In the genomic region with DNA sequence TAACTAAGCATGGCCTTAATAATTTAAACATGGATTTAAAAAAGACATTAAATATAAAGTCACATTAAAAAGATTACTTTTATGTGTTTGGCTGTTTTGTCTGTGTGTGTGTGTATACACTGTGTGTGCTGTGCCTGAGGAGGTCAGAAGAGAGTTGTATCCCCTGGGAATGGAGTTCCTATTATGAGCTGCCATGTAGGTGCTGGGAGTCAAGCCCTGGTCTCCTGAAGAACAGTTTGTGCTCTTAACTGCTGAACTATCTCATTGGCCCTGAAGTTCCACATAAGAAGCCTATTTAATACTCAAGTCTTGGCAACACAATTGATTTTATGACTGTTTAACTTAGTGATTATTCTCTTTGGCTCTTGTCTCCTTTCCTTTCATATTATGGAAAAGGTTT, we compare ENCODE assay signal across 9 mouse cellular contexts. TPM values are rescaled to one million over a fixed set of nuclear protein-coding genes. Genes with fewer than 3 reads are reported as not detected.
DNase-seq lines count a peak whose midpoint lies in the region; ATAC-seq and TF ChIP-seq lines count a peak whose summit lies in the region.
"Had no signal": no experiment of that assay in that cellular context is flagged by ENCODE, and none has a peak within 500 bp of the region (broad histone marks: within the 10 kb centered on the region; RNA-seq: fewer than 3 reads in every experiment).

No protein-coding gene starts in this region.

- no peak overlapping the region for H3ac ChIP-seq in C2C12 (ENCODE audit: control insufficient read depth, insufficient read length, low read depth)

- H3K4me1 ChIP-seq in forebrain, embryonic 15.5 days, result peaks cover 50% of the 10 kb centered on the region
- peaks cover 21 to 24% of the 10 kb centered on the region in 2 experiments for H3K4me1 ChIP-seq in liver, embryonic 14.5 days (replicated peaks; ENCODE audit: control insufficient read depth in 2 of 2, insufficient read depth in 2 of 2, low read length in 1 of 2)
- H3K4me1 ChIP-seq in thymus, adult 2 months (replicated peaks; ENCODE audit: control insufficient read depth, insufficient read depth, low read length), result peaks cover 10% of the 10 kb centered on the region

- H3K4me3 ChIP-seq in C2C12 (ENCODE audit: insufficient read depth, poor library complexity, severe bottlenecking), result peak overlapping the region; percentile 78
- peak overlapping the region; percentile 93 for H3K4me3 ChIP-seq in forebrain, embryonic 15.5 days
- H3K4me3 ChIP-seq in liver, embryonic 14.5 days (ENCODE audit: insufficient read depth in 1 of 2, low read depth in 2 of 2, low read length in 2 of 2), result peak overlapping the region; percentile 89 to 98
- no peak overlapping the region for H3K4me3 ChIP-seq in thymus, adult 2 months (ENCODE audit: control insufficient read depth, insufficient read depth, low read length)

- H3K9me3 ChIP-seq in forebrain, embryonic 15.5 days, result no peaks in the 10 kb centered on the region
- no peaks in the 10 kb centered on the region for H3K9me3 ChIP-seq in liver, embryonic 14.5 days (ENCODE audit: control insufficient read depth, low read length)

- intact Hi-C loops in heart, postnatal 25 days (cut with DNase I), result loop anchor here (5.0 to 10.0 kb wide), 5 partner anchors 35 to 533 kb away; a partner anchor contains a TSS

- peaks cover 79% of the 10 kb centered on the region for H3K79me3 ChIP-seq in C2C12 (ENCODE audit: low read depth)

- peak; percentile 55 for DNase-seq in heart, adult 11 months
- no peak for DNase-seq in heart, postnatal 25 days (ENCODE audit: low spot score)
- no peak for DNase-seq in liver, embryonic 14.5 days (ENCODE audit: low read depth in 3 of 3, low spot score in 3 of 3)
- no peak for DNase-seq in natural killer cell, adult 2 months (ENCODE audit: low spot score in 2 of 2)
- no peak for DNase-seq in thymus, adult 2 months
- no peak for DNase-seq in spleen, adult 18-20 months
- DNase-seq: B cell, adult 2 months had no signal

- H3K79me2 ChIP-seq in C2C12 (ENCODE audit: control insufficient read depth, insufficient read depth), result peaks cover 81% of the 10 kb centered on the region

- peak overlapping the region; percentile 100 for H3K9ac ChIP-seq in forebrain, embryonic 15.5 days (replicated peaks)
- peak overlapping the region; percentile 89 for H3K9ac ChIP-seq in liver, embryonic 14.5 days (replicated peaks)

- no peak for TF ChIP-seq EP300 in liver, embryonic 14.5 days (IDR thresholded peaks at IDR 0.05; ENCODE audit: low read depth)

- TF ChIP-seq POLR2A in thymus, adult 2 months (IDR thresholded peaks at IDR 0.05; ENCODE audit: control insufficient read depth, extremely low read depth, insufficient read depth, low read length, poor library complexity), result no peak

- no peak for ATAC-seq in forebrain, embryonic 15.5 days (replicated peaks)
- ATAC-seq in liver, embryonic 14.5 days (ENCODE audit: insufficient read depth), result no peak

- no peaks in the 10 kb centered on the region for H3K27me3 ChIP-seq in C2C12 (ENCODE audit: control insufficient read depth, insufficient read depth, insufficient read length)
- no peaks in the 10 kb centered on the region for H3K27me3 ChIP-seq in forebrain, embryonic 15.5 days
- no peaks in the 10 kb centered on the region for H3K27me3 ChIP-seq in liver, embryonic 14.5 days (ENCODE audit: control insufficient read depth, insufficient read depth, low read length)
- no peaks in the 10 kb centered on the region for H3K27me3 ChIP-seq in thymus, adult 2 months (ENCODE audit: control insufficient read depth, insufficient read depth, low read length)

- TF ChIP-seq CTCF in C2C12 (IDR thresholded peaks at IDR 0.05; ENCODE audit: control insufficient read depth, insufficient read depth, insufficient read length), result no peak
- no peak for TF ChIP-seq CTCF in liver, embryonic 14.5 days (IDR thresholded peaks at IDR 0.05; ENCODE audit: low read depth)
- TF ChIP-seq CTCF in thymus, adult 2 months (IDR thresholded peaks at IDR 0.05; ENCODE audit: borderline replicate concordance, control insufficient read depth, extremely low read depth, insufficient read depth, low read length, poor library complexity), result no peak

- no peak overlapping the region for H3K27ac ChIP-seq in forebrain, embryonic 15.5 days (replicated peaks)
- H3K27ac ChIP-seq in liver, embryonic 14.5 days, result no peak overlapping the region
- no peak overlapping the region for H3K27ac ChIP-seq in thymus, adult 2 months (ENCODE audit: control insufficient read depth, insufficient read depth, low read length)

- peak overlapping the region; percentile 72 for H3K4me2 ChIP-seq in forebrain, embryonic 15.5 days (replicated peaks)
- peak overlapping the region; percentile 95 for H3K4me2 ChIP-seq in liver, embryonic 14.5 days (ENCODE audit: low read depth)

- H3K36me3 ChIP-seq in C2C12 (ENCODE audit: control insufficient read depth, insufficient read depth), result peaks cover 24% of the 10 kb centered on the region
- H3K36me3 ChIP-seq in forebrain, embryonic 15.5 days, result no peaks in the 10 kb centered on the region
- peaks cover 5% of the 10 kb centered on the region; the same call in 1 of the 2 replicates for H3K36me3 ChIP-seq in liver, embryonic 14.5 days (replicated peaks; ENCODE audit: control insufficient read depth, insufficient read depth, low read depth)
- H3K36me3 ChIP-seq in thymus, adult 2 months (ENCODE audit: control insufficient read depth, insufficient read depth, low read length), result peaks cover 6% of the 10 kb centered on the region; the same call in 1 of the 2 replicates

TF ChIP-seq in C2C12, 6 proteins besides CTCF, POLR2A, EP300 and RAD21:
- TF ChIP-seq MYOG (IDR thresholded peaks at IDR 0.05; ENCODE audit: control insufficient read depth, extremely low read depth, insufficient read length), result no peak
- no peak for TF ChIP-seq MYOD1 (IDR thresholded peaks at IDR 0.05; ENCODE audit: control insufficient read depth, insufficient read length, low read depth)
- no peak for TF ChIP-seq MAX (IDR thresholded peaks at IDR 0.05)

RNA-seq across cellular contexts. Expression of a gene that starts 3.6 kb away (rescaled TPM):
- total RNA-seq in heart, postnatal 25 days (2021), result 10 to 100 TPM; 29.2 to 35.0 TPM
- polyA plus RNA-seq in C2C12 (2012; fragmentation: generic; extraction: Trizol), result 7.6 TPM
- polyA plus RNA-seq in forebrain, embryonic 15.5 days (2015; fragmentation: Nextera tagmentation; extraction: Ambion mirVana), result 6.0 and 6.7 TPM in 2 replicates
- polyA plus RNA-seq in liver, embryonic 14.5 days (2012; rRNA removed), result 8.2 and 9.4 TPM in 2 replicates
- polyA plus RNA-seq in liver, embryonic 14.5 days (2014; fragmentation: Nextera tagmentation; extraction: Ambion mirVana), result 2.3 and 2.5 TPM in 2 replicates
- 64.0 and 91.7 TPM in 2 replicates for polyA plus RNA-seq in thymus, adult 2 months (2012; rRNA removed)

RNA-seq across cellular contexts. Expression of a gene that starts 42.8 kb away (rescaled TPM):
- 100 to 1,000 TPM in 1 of 2 experiments, 10 to 100 TPM in 1; 99.6 to 104 TPM for total RNA-seq in heart, postnatal 25 days (2021)
- 17.5 TPM for polyA plus RNA-seq in C2C12 (2012; fragmentation: generic; extraction: Trizol)
- polyA plus RNA-seq in forebrain, embryonic 15.5 days (2015; fragmentation: Nextera tagmentation; extraction: Ambion mirVana), result 21.7 and 22.7 TPM in 2 replicates
- polyA plus RNA-seq in liver, embryonic 14.5 days (2012; rRNA removed), result 12.8 and 15.7 TPM in 2 replicates
- 6.4 and 7.8 TPM in 2 replicates for polyA plus RNA-seq in liver, embryonic 14.5 days (2014; fragmentation: Nextera tagmentation; extraction: Ambion mirVana)
- 43.4 and 43.8 TPM in 2 replicates for polyA plus RNA-seq in thymus, adult 2 months (2012; rRNA removed)
